Mouse (Mus musculus) thymus, postnatal 14 days (tissue): Measurements from ENCODE around the gene Svop.

Experiments used
- DNase-seq: peaks from one replicate; pipeline ENCODE4 v3.0.0; 2021

The Svop gene

DNA sequence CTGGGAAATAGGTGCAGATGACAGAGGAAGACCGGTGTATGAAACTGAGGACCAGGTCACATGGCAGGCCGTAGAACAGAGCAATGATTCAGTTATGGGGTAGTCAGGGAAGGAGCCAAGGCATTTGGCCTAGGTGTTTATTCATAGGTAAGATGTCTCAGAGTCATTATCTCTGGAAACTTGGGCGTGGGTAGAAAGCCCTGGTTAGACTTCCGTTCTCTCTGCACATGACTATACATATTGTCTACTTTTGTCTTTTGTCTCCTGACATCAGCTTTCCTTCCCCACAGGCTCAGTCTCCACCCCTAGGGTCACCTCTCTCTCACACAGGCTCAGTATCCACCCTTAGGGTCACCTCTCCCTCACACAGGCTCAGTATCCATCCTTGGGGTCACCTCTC lies 47.6 kb downstream of the Svop start:
- DNase-seq = no peak

GRCm38 (mm10) chr5:114041327-114041930 lies 49.9 kb downstream of the Svop start:
- DNase-seq = peak; percentile 6

GRCm38 (mm10) chr5:114040911-114041310 lies 50.5 kb downstream of the Svop start:
- DNase-seq = no peak

DNA sequence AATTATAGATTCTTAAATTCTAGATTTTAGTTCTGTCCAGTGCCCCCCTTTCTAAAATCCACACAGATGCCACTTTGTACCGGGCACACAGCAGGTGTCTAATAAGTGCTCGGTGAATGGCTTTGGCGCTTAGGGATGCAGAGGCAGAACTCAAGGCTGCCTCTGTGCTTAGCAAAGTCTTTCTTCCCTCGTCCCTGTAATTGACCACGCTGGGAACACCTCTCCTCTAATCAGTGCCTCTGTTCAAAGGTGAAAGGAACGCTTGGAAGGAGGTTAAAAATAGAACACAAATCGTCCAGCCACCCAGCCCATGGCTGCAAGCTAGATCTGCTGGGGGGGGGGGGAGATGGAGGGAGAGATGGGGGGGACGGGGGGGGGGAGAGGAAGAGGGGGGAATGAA lies 50.9 kb downstream of the Svop start:
- DNase-seq = no peak

- DNase-seq = no peak
Measured at GRCm38 (mm10) chr5:114035111-114035510, 56.3 kb downstream of the Svop start.

DNA sequence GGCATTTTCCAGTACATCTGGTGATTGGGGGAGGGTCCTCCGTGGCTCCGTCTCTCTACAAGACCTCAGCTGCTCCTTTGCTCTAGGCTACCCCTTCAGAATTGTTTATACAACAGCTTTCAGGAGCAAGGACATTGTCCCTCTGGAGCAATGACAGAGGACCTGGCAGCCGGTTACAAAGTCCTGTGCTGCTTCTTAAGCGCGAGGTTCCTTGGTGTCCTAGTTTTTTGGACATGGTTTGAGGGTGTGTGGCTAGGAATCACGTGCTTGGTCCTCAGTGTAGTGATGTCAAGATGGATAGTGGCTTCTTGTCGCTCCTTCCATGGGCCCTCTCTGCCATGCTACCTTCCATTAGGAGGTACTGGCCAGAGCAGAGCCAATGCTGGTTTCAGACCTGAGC lies 57.0 kb downstream of the Svop start:
- DNase-seq = no peak

- no peak for DNase-seq
Measured at GRCm38 (mm10) chr5:114032161-114032763, 59.1 kb downstream of the Svop start.

DNA sequence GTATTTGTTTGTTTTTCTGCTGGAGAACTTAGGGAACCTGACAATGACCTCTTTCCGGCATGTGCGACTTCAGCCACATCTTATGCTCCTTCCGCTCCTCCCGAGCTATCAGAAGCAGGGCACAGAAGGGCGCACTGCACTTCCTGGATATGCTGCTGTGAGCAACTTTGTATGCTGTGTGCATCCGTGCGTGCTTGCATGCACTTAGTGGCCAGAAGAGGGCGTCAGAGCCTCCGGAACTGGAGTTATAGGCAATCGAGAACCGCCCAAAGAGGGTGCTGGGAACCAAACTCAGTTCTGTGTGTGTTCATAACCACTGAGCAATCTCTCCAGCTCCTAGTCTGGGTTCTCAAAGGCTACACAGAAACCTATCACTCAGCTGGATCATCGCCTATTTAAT lies 60.7 kb downstream of the Svop start:
- no peak for DNase-seq

DNA sequence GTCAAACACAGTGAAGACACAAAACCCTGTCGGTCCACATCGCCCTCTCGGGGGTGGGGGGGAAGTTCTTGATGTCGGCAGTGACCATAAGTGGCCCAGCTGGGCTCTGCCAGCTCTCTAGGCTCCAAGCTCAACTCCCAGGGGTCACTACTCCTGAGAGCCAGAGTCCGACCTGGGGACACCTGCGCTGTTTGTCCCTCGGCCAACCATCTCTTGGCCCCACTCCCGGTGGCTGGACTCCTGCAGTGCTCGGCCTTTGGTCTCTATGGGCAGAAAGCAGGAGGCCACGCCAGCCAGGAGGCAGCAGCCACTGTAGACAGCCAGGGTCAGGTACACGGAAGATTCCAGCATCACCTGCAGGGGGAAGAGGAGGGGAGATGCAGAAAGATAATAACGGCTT lies 63.3 kb downstream of the Svop start:
- DNase-seq = no peak

DNA sequence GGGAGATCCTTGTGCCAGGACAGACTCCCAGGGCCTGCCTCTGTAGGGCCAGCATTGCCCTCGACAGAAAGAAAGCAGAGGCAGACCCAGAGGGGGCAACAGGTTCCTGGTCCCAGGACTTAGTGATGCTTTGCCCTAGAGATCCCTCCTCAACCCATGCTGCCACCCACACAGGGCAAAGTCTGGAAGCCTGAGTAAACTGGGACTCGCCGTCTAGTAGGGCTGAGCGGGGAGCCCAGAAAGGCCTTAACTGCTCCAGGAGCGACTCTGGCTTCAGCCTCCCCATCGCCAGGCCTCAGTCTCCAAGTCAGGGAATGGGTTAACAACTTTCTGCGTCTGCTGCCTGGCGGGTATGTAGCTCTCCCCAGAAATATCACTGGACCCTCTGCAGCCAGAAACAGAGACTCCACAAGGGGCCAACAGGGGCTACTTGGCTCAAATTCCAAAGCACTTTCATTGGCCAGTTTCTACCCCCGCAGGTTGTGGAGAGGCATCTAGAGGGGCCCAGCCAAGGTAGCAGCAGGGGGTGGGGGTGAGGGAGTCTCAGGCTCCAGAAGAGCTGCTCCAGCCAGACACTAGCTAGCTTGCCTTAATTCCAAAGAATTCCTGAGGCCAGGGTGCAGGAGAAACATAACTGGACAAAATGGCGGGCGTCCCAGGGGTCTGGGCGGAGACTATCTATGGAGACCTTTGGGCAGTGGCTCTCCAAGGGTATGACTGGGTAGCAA lies 64.0 kb downstream of the Svop start:
- no peak for DNase-seq

DNA sequence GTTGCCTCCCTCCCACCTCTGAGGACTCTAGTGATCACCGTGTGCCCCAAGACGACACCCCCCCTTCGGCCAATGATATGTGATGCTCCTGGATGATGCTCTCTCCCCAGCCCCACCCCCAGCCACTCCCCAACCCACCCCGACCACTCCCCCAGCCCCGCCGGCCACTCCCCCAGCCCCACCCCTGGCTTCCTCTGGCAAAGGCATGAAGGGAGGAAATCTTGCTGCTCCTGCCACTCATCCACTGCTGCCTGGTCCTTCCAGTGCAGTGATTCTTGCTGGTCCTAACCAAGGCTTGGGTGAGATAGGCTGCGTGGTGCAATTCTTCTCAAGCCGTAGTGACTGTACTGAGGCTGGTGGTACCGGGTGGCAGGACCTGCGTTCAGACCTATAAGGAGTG lies 66.5 kb downstream of the Svop start:
- no peak for DNase-seq

DNA sequence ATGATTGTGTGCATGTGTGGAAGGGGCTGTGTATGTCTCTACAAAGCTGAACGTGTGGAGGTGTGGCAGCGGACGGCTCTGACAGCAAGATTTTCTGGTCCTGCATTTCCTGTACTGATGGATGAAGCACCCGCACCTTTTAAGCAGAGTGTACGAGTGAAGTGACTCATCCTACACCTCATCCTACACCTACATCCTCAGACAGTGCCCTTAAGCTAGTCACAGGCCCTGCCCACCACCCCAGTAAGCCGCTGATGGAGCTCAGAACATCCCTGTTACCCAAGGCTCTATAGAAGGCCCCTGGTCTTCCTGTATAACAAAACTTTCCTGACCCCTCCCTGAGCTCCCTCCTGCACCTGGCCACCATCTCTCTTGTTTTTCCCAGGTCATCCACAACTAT lies 67.0 kb downstream of the Svop start:
- no peak for DNase-seq

- peak; percentile 16 for DNase-seq
Measured at GRCm38 (mm10) chr5:114015121-114015520, 76.2 kb downstream of the Svop start.

- DNase-seq = no peak
Measured at GRCm38 (mm10) chr5:114009049-114009448, 82.3 kb downstream of the Svop start.

DNA sequence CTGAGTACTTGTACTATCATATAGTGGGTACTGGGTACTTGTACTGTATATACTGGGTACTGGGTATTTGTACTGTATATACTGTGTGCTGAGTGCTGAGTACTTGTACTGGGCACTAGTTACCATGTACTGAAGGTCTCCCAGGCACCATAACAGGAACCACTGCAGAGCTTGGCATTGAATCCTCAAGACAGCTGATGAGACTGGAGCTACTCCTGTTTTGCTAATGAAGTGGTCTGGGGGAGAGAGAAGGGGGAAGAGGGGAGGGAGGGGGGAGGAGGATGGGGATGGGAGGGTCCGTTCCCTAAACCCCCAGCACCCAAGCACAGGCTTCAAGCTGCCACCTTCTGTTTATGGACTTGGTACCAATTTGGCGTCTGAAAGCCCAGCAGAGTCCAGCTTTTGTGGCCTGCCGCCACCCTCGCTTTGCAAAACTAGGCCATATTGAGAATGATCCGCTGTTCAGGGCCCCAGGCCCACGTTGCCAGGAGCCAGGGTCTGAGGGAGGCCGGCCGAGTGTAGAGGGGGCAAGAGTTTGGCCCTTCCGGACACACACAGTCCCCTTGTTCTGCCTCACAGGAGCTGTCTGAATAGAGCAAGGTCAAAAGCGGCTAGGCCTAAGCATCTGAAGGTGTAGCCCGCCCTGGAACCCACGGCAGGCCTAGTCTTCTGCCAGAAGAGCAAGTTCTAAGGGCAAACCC lies 83.5 kb downstream of the Svop start:
- no peak for DNase-seq

DNA sequence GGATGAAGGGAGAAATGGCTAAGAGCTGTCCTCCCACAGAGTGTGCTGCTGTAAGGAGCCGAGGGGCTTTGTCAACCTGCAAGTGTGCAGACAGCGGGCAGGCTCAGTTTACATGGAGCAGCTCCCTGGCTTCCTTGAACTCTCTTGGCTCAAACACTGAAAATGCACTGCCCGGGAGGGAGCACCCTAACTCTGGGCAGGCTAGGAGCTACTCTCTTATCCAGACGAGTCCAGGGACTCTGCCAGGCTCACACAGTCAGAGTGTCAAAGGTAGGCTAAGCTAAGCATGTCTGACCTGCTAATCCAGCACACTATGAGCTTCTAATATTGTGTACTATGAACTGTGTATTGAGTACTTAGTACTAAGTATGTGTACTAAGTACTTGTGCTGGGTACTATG lies 84.4 kb downstream of the Svop start:
- DNase-seq = no peak

DNA sequence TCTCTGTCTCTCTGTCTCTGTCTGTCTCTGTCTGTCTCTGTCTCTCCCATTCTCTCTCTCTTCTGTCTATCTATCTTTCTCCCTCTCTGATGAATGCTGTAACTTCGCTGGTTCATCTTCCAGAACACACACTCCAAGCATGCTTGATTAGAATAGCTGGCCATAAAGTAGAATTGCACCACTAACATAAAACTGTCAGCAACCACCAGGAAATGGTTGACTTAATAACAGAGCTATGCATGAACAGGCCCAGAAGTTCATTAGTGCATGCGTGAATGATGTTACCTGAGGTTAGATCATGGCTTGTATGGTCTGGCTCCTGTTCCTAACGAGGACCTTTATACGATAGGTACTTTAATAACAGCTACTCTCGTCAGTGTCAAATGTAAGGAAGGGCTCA lies 86.3 kb downstream of the Svop start:
- no peak for DNase-seq

DNA sequence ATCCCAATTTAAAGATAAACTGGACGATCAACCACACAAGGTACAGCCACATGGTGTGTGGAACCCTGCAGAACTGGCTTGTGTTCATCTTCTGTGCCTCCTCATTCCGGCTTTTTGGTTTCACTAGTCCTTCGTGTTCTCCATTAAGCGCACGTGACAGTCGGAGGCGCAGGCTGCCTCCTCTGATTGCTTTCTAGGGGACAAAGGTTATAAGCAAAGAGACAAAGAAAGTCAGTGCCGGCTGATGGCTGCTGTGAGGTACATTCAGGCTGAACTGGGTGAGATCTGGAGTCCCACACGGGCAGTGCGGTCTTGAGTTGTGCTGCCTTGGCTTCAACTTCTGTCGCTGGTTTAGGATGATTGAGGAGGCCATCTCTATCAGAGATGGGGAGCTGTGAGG lies 86.8 kb downstream of the Svop start:
- no peak for DNase-seq

GRCm38 (mm10) chr5:114003542-114003941 lies 87.8 kb downstream of the Svop start, which contains the start of gene Dao:
Dao (plus strand) TSS chr5:114003703.
- no peak for DNase-seq

- DNase-seq = peak; percentile 8
Measured at GRCm38 (mm10) chr5:113999382-113999781, 92.0 kb downstream of the Svop start.

DNA sequence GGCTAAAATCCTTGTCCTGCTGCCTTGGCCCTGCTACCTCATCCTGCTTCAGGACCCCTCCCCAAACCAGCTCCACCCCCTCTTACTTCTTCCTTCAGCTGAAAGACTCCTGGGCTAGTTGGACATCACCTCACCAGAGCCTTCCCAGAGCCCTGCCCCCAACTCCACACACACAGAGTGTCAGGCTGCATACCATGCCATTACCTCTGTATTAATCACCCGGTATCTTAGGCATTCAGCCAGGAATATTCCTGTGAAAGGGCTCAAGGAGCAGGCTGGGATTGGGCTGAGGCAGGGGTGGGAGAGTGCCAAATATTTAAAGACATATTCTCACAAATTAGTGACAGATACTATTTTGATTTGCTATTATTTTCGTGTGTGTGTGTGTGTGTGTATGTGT lies 94.9 kb downstream of the Svop start:
- DNase-seq = no peak

- DNase-seq = peak; percentile 60
Measured at GRCm38 (mm10) chr5:113993487-113994465, 97.6 kb downstream of the Svop start, which contains the start of gene Ssh1. Ssh1 (minus strand) TSS chr5:113993894.
